Comparison of ENCODE assay signal across 27 mouse cellular contexts in genomic region chr1:133913018-133913417, GRCm38 (mm10). TPM values are rescaled to one million over a fixed set of nuclear protein-coding genes. Genes with fewer than 3 reads are reported as not detected.
"Had no signal": no experiment of that assay in that cellular context is flagged by ENCODE, and none has a peak within 500 bp of the region (broad histone marks: within the 10 kb centered on the region; RNA-seq: fewer than 3 reads in every experiment).

No protein-coding gene starts in this region.

- H3K27ac ChIP-seq: heart, embryonic 10.5 days; hindbrain, embryonic 10.5 days; hindbrain, embryonic 12.5 days; hindbrain, embryonic 14.5 days; intestine, embryonic 15.5 days; layer of hippocampus, adult 2 months; left cerebral cortex, adult 2 months; limb, embryonic 10.5 days; limb, embryonic 12.5 days had no signal

- H3K36me3 ChIP-seq: heart, embryonic 10.5 days; heart, embryonic 12.5 days; hindbrain, embryonic 10.5 days; hindbrain, embryonic 12.5 days; intestine, embryonic 15.5 days; limb, embryonic 10.5 days; limb, embryonic 12.5 days had no signal

- H3K27me3 ChIP-seq: intestine, embryonic 15.5 days had no signal

- ATAC-seq: hindbrain, embryonic 16.5 days; inflammation-experienced regulatory T-cells, adult 6 months; intestine, embryonic 15.5 days; intestine, postnatal 0 days had no signal

- H3K9ac ChIP-seq: heart, embryonic 12.5 days; hindbrain, embryonic 12.5 days; hindbrain, embryonic 14.5 days; intestine, embryonic 15.5 days; limb, embryonic 12.5 days had no signal

- H3K4me2 ChIP-seq: heart, embryonic 12.5 days; hindbrain, embryonic 12.5 days; hindbrain, embryonic 14.5 days; intestine, embryonic 15.5 days; limb, embryonic 12.5 days; liver, embryonic 11.5 days had no signal

- H3K9me3 ChIP-seq: heart, embryonic 10.5 days; heart, embryonic 12.5 days; hindbrain, embryonic 10.5 days; hindbrain, embryonic 12.5 days; intestine, embryonic 15.5 days; limb, embryonic 10.5 days; limb, embryonic 12.5 days had no signal

- DNase-seq: gastrocnemius, adult 2 months; gastrocnemius, postnatal 10 days; gastrocnemius, postnatal 25 days; heart, adult 18-20 months; heart, postnatal 10 days; heart, postnatal 4 days; kidney, adult 18-20 months; kidney, adult 8-10 months; kidney, postnatal 10 days; kidney, postnatal 25 days; kidney, postnatal 4 days; liver had no signal

- H3K4me3 ChIP-seq: gastrocnemius, adult 2 months; heart, embryonic 10.5 days; heart, embryonic 12.5 days; hindbrain, embryonic 10.5 days; hindbrain, embryonic 12.5 days; intestine, embryonic 15.5 days; layer of hippocampus, adult 2 months; left cerebral cortex, adult 2 months; limb, embryonic 10.5 days; limb, embryonic 12.5 days had no signal

RNA-seq across cellular contexts. Expression of gene Optc, which starts 5.2 kb away (rescaled TPM):
- polyA plus RNA-seq: inflammation-experienced regulatory T-cells, adult 6 months; kidney, embryonic 14.5 days had no signal

RNA-seq across cellular contexts. Expression of gene Prelp, which starts 8.2 kb away (rescaled TPM):
- polyA plus RNA-seq: inflammation-experienced regulatory T-cells, adult 6 months had no signal
